Mouse (Mus musculus): ENCODE measurements at regions not wholly inside any gene's neighbourhood (a gene's known extent, or its start where the extent isn't known, plus 50 kb on each side); places are given as distances from the start of the nearest gene placed in this dataset.

- Histone ChIP-seq H3K4me1 (replicated peaks) (peaks cover 7% of the 10 kb centered on the region; the same call in 1 of the 2 replicates), H3K9me3 (replicated peaks) (no peaks in the 10 kb centered on the region), H3K36me3 (no peaks in the 10 kb centered on the region), H3K27me3 (peaks cover 96% of the 10 kb centered on the region), H3K4me3 (no peak overlapping the region), H3K4me2 (0 out of 2 replicates have a peak overlapping the region, but pooled peaks have one; percentile 39), H3K27ac (no peak overlapping the region), H3K9ac (no peak overlapping the region)
- 17% methylated on average over 4 of the region's 4 CpGs for WGBS
- ATAC-seq (replicated peaks; ENCODE audit: insufficient number of reproducible peaks, insufficient read depth, low FRiP score, low read depth), result no peak
These were observed 55.4 kb downstream of the Uncx start for GRCm38 (mm10) chr5:139598715-139599114.

- Histone ChIP-seq H3K4me1 (replicated peaks) (peaks cover 7% of the 10 kb centered on the region; the same call in 1 of the 2 replicates), H3K36me3 (no peaks in the 10 kb centered on the region), H3K27ac (no peak overlapping the region), H3K9ac (no peak overlapping the region), H3K4me3 (0 out of 2 replicates have a peak overlapping the region, but pooled peaks have one; percentile 0), H3K9me3 (replicated peaks) (no peaks in the 10 kb centered on the region), H3K27me3 (peaks cover 96% of the 10 kb centered on the region), H3K4me2 (peak overlapping the region; percentile 39)
- no peak for ATAC-seq (replicated peaks; ENCODE audit: insufficient number of reproducible peaks, insufficient read depth, low FRiP score, low read depth)
- WGBS, result 2% methylated on average over 25 of the region's 25 CpGs
These were observed 56.1 kb downstream of the Uncx start for GRCm38 (mm10) chr5:139599191-139599937.

GRCm38 (mm10) chr5:139600213-139600612 is 56.9 kb downstream of the Uncx start:
- H3K27ac ChIP-seq, result no peak overlapping the region
- WGBS, result 5% methylated on average over 15 of the region's 15 CpGs
- no peak overlapping the region for H3K4me2 ChIP-seq
- no peaks in the 10 kb centered on the region for H3K36me3 ChIP-seq
- no peaks in the 10 kb centered on the region for H3K9me3 ChIP-seq (replicated peaks)
- ATAC-seq (replicated peaks; ENCODE audit: insufficient number of reproducible peaks, insufficient read depth, low FRiP score, low read depth), result no peak
- H3K27me3 ChIP-seq, result peaks cover 95% of the 10 kb centered on the region
- H3K9ac ChIP-seq, result no peak overlapping the region
- no peak overlapping the region for H3K4me3 ChIP-seq
- H3K4me1 ChIP-seq (replicated peaks), result peaks cover 7% of the 10 kb centered on the region; the same call in 1 of the 2 replicates

GRCm38 (mm10) chr5:139602860-139603259 is 59.6 kb downstream of the Uncx start:
- 66% methylated on average over 4 of the region's 4 CpGs for WGBS
- Histone ChIP-seq H3K4me2 (no peak overlapping the region), H3K36me3 (no peaks in the 10 kb centered on the region), H3K9me3 (replicated peaks) (no peaks in the 10 kb centered on the region), H3K9ac (no peak overlapping the region), H3K27ac (no peak overlapping the region), H3K4me1 (replicated peaks) (peaks cover 7% of the 10 kb centered on the region; the same call in 1 of the 2 replicates), H3K4me3 (no peak overlapping the region), H3K27me3 (peaks cover 77% of the 10 kb centered on the region)
- ATAC-seq (replicated peaks; ENCODE audit: insufficient number of reproducible peaks, insufficient read depth, low FRiP score, low read depth), result no peak

- no peak overlapping the region for H3K4me3 ChIP-seq
- WGBS, result 28% methylated on average over 4 of the region's 4 CpGs
- no peaks in the 10 kb centered on the region for H3K36me3 ChIP-seq
- H3K9me3 ChIP-seq (replicated peaks), result no peaks in the 10 kb centered on the region
- no peak overlapping the region for H3K9ac ChIP-seq
- H3K27ac ChIP-seq, result no peak overlapping the region
- ATAC-seq (replicated peaks; ENCODE audit: insufficient number of reproducible peaks, insufficient read depth, low FRiP score, low read depth), result no peak
- H3K4me2 ChIP-seq, result no peak overlapping the region
- H3K4me1 ChIP-seq (replicated peaks), result peaks cover 7% of the 10 kb centered on the region; the same call in 1 of the 2 replicates
- peaks cover 71% of the 10 kb centered on the region for H3K27me3 ChIP-seq
These were observed 60.2 kb downstream of the Uncx start for GRCm38 (mm10) chr5:139603535-139603934.

GRCm38 (mm10) chr5:139604327-139604726 is 61.0 kb downstream of the Uncx start:
- H3K4me2 ChIP-seq, result no peak overlapping the region
- no peaks in the 10 kb centered on the region for H3K9me3 ChIP-seq (replicated peaks)
- no peak overlapping the region for H3K4me3 ChIP-seq
- H3K27me3 ChIP-seq, result peaks cover 63% of the 10 kb centered on the region
- H3K27ac ChIP-seq, result no peak overlapping the region
- no peak for ATAC-seq (replicated peaks; ENCODE audit: insufficient number of reproducible peaks, insufficient read depth, low FRiP score, low read depth)
- peaks cover 5% of the 10 kb centered on the region; the same call in 1 of the 2 replicates for H3K4me1 ChIP-seq (replicated peaks)
- 35% methylated on average over 4 of the region's 4 CpGs for WGBS
- H3K36me3 ChIP-seq, result no peaks in the 10 kb centered on the region
- no peak overlapping the region for H3K9ac ChIP-seq

GRCm38 (mm10) chr5:139610610-139611520 is 67.6 kb downstream of the Uncx start:
- no peak for ATAC-seq (replicated peaks; ENCODE audit: insufficient number of reproducible peaks, insufficient read depth, low FRiP score, low read depth)

GRCm38 (mm10) chr5:139612224-139612623 is 68.9 kb downstream of the Uncx start:
- ATAC-seq (replicated peaks; ENCODE audit: insufficient number of reproducible peaks, insufficient read depth, low FRiP score, low read depth), result no peak
- Histone ChIP-seq H3K4me1 (replicated peaks) (no peaks in the 10 kb centered on the region), H3K9ac (no peak overlapping the region), H3K27me3 (peaks cover 11% of the 10 kb centered on the region), H3K4me3 (no peak overlapping the region), H3K4me2 (no peak overlapping the region), H3K27ac (no peak overlapping the region), H3K9me3 (replicated peaks) (no peaks in the 10 kb centered on the region), H3K36me3 (no peaks in the 10 kb centered on the region)
- WGBS, result 66% methylated on average over 5 of the region's 5 CpGs

More at GRCm38 (mm10) chr5:139610610-139611520, 67.6 kb downstream of the Uncx start:
- WGBS, result 71% methylated on average over 28 of the region's 28 CpGs
- peaks cover 10% of the 10 kb centered on the region for H3K27me3 ChIP-seq
- no peak overlapping the region for H3K9ac ChIP-seq
- no peaks in the 10 kb centered on the region for H3K9me3 ChIP-seq (replicated peaks)
- no peaks in the 10 kb centered on the region for H3K4me1 ChIP-seq (replicated peaks)
- no peaks in the 10 kb centered on the region for H3K36me3 ChIP-seq
- H3K4me2 ChIP-seq, result no peak overlapping the region
- no peak overlapping the region for H3K4me3 ChIP-seq
- no peak overlapping the region for H3K27ac ChIP-seq

GRCm38 (mm10) chr5:139612676-139613075 is 69.4 kb downstream of the Uncx start:
- ATAC-seq (replicated peaks; ENCODE audit: insufficient number of reproducible peaks, insufficient read depth, low FRiP score, low read depth), result no peak
- H3K9ac ChIP-seq, result no peak overlapping the region
- no peak overlapping the region for H3K4me2 ChIP-seq
- H3K27ac ChIP-seq, result no peak overlapping the region
- WGBS, result 71% methylated on average over 6 of the region's 6 CpGs
- H3K27me3 ChIP-seq, result peaks cover 16% of the 10 kb centered on the region
- H3K4me1 ChIP-seq (replicated peaks), result no peaks in the 10 kb centered on the region
- no peak overlapping the region for H3K4me3 ChIP-seq
- no peaks in the 10 kb centered on the region for H3K9me3 ChIP-seq (replicated peaks)
- no peaks in the 10 kb centered on the region for H3K36me3 ChIP-seq

GRCm38 (mm10) chr5:139613601-139614000 is 70.3 kb downstream of the Uncx start:
- Histone ChIP-seq H3K4me1 (replicated peaks) (no peaks in the 10 kb centered on the region), H3K4me3 (no peak overlapping the region), H3K36me3 (no peaks in the 10 kb centered on the region), H3K9me3 (replicated peaks) (no peaks in the 10 kb centered on the region), H3K4me2 (no peak overlapping the region), H3K9ac (no peak overlapping the region), H3K27me3 (peaks cover 24% of the 10 kb centered on the region), H3K27ac (no peak overlapping the region)
- ATAC-seq (replicated peaks; ENCODE audit: insufficient number of reproducible peaks, insufficient read depth, low FRiP score, low read depth), result no peak
- 72% methylated on average over 5 of the region's 5 CpGs for WGBS

Data from heart, embryonic 15.5 days (tissue).